18 mouse cellular contexts compared by ENCODE assay signal in genomic region chr1:126123111-126123510, GRCm38 (mm10).
DNase-seq lines count a peak whose midpoint lies in the region; TF ChIP-seq lines count a peak whose summit lies in the region.
"Had no signal": no experiment of that assay in that cellular context is flagged by ENCODE, and none has a peak within 500 bp of the region (broad histone marks: within the 10 kb centered on the region; RNA-seq: fewer than 3 reads in every experiment).

No protein-coding gene starts in this region.

- DNase-seq in heart, postnatal 10 days, result peak; percentile 21 to 36
- DNase-seq in heart, adult 9 months (ENCODE audit: low spot score in 2 of 2), result no peak
- peak; percentile 2 for DNase-seq in lung, postnatal 25 days (ENCODE audit: low spot score)
- no peak for DNase-seq in lung, adult 2 months
- DNase-seq in brain, adult 2 months (ENCODE audit: low read depth, low spot score), result peak; percentile 11
- peak; percentile 23 for DNase-seq in lung, postnatal 36 days
- DNase-seq in right cerebral cortex, adult 18-20 months, result no peak
- no peak for DNase-seq in frontal cortex, postnatal 25 days (ENCODE audit: low spot score in 2 of 2)
- DNase-seq: adrenal gland, postnatal 14 days; cerebellum, adult 11-12 months; cerebellum, adult 9-10 months; cerebellum, postnatal 25 days; gastrocnemius, postnatal 10 days had no signal

- H3K4me1 ChIP-seq in lung, adult 2 months (ENCODE audit: control insufficient read depth, insufficient read depth, low read length), result peaks cover 5% of the 10 kb centered on the region
- H3K4me1 ChIP-seq: embryonic facial prominence, embryonic 12.5 days; heart, embryonic 10.5 days; heart, embryonic 15.5 days; hindbrain, embryonic 15.5 days had no signal

- intact Hi-C loops in heart, postnatal 10 days (cut with DNase I), result no loop called here

- WGBS in lung, adult 2 months, result 37% methylated on average over 5 of the region's 5 CpGs

- TF ChIP-seq CTCF in lung, adult 2 months (IDR thresholded peaks at IDR 0.05; ENCODE audit: insufficient read depth, low read length), result no peak

- H3K4me3 ChIP-seq in lung, adult 2 months (replicated peaks; ENCODE audit: extremely low read depth, low read depth, low read length), result no peak overlapping the region
- H3K4me3 ChIP-seq: embryonic facial prominence, embryonic 12.5 days; forebrain, embryonic 15.5 days; heart, embryonic 10.5 days; heart, embryonic 15.5 days; hindbrain, embryonic 15.5 days had no signal

- TF ChIP-seq POLR2A in lung, adult 2 months (IDR thresholded peaks at IDR 0.05; ENCODE audit: borderline replicate concordance, extremely low read depth, low read depth, low read length), result no peak

Comparison
In these comparisons a context has a peak if more than half of its experiments do, and no peak if none do; other contexts are left out.
1. DNase-seq: peak in heart, postnatal 10 days (2 of 2), lung, postnatal 25 days (single experiment), brain, adult 2 months (single experiment) and lung, postnatal 36 days (single experiment); none in heart, adult 9 months (0 of 2), lung, adult 2 months (single experiment), right cerebral cortex, adult 18-20 months (single experiment) and frontal cortex, postnatal 25 days (0 of 2).